Mouse (Mus musculus): ENCODE results near the gene Gm8082. TPM values are rescaled to one million over a fixed set of nuclear protein-coding genes. Genes with fewer than 3 reads are reported as not detected.
"Not testable (repeated sequence)": the region's sequence is repeated elsewhere in the genome, so short reads cannot be mapped to it uniquely, and the experiment has no call there.

Gene Gm8082
- total RNA-seq (2017) = not detected in 2 replicates

- ATAC-seq (ENCODE audit: extremely low read depth, insufficient number of reproducible peaks, low FRiP score, poor library complexity, severe bottlenecking) = not testable (repeated sequence)
Observed at GRCm38 (mm10) chr14:42993524-42993923, at the start of gene Gm8082. TSS of gene Gm8082 (minus strand) at chr14:42993624.

GRCm38 (mm10) chr14:43015528-43015927, 22.1 kb upstream of the Gm8082 start, which contains the start of gene Gm10376:
TSS of gene Gm10376 (minus strand) at chr14:43015628.
- ATAC-seq (ENCODE audit: extremely low read depth, insufficient number of reproducible peaks, low FRiP score, poor library complexity, severe bottlenecking) = not testable (repeated sequence)

Other genes starting within 250 kb of the Gm8082 start
- not detected in 2 replicates for gene Gm3015, start 224.8 kb downstream of the Gm8082 start, total RNA-seq (2017)
- not detected in 2 replicates for gene Gm10377, start 195.6 kb downstream of the Gm8082 start, total RNA-seq (2017)
- gene Gm21977, start 140.1 kb downstream of the Gm8082 start, total RNA-seq (2017) = not detected in 2 replicates
- not detected in 2 replicates for gene Gm10376, start 22.0 kb upstream of the Gm8082 start, total RNA-seq (2017)
- gene Gm8094, start 83.0 kb upstream of the Gm8082 start, total RNA-seq (2017) = not detected in 2 replicates
- not detected in 2 replicates for gene Gm8104, start 107.0 kb upstream of the Gm8082 start, total RNA-seq (2017)
- not detected in 2 replicates for gene Gm7233, start 186.2 kb upstream of the Gm8082 start, total RNA-seq (2017)
- not detected in 2 replicates for gene Gm8122, start 241.7 kb upstream of the Gm8082 start, total RNA-seq (2017)